Mouse (Mus musculus) frontal cortex, adult 2 months (tissue): ENCODE results near the gene Rbm46. TPM values are rescaled to one million over a fixed set of nuclear protein-coding genes. Genes with fewer than 3 reads are reported as not detected.

Experiments
- DNase-seq, 2 experiments: peaks; one replicate each; pipeline ENCODE4 v3.0.0; 2022; ENCODE audit warnings: low spot score in 1 of 2; ENCODE audit errors: extremely low spot score in 1 of 2
- polyA plus RNA-seq: library from polyadenylated mRNA; depleted of rRNA; stranded (reverse); fragments of >200 nt; gene quantifications from 2 replicates; pipeline ENCODE4 v1.2.3, GENCODE M21; 2012; rRNA removed

The Rbm46 gene
- polyA plus RNA-seq, result 0.50 and 1.0 TPM in 2 replicates

- DNase-seq, result peak; percentile 43 to 53
These were observed at the start of gene Rbm46 for GRCm38 (mm10) chr3:82876372-82876739. Gene Rbm46 (minus strand): TSS chr3:82876483.

DNA sequence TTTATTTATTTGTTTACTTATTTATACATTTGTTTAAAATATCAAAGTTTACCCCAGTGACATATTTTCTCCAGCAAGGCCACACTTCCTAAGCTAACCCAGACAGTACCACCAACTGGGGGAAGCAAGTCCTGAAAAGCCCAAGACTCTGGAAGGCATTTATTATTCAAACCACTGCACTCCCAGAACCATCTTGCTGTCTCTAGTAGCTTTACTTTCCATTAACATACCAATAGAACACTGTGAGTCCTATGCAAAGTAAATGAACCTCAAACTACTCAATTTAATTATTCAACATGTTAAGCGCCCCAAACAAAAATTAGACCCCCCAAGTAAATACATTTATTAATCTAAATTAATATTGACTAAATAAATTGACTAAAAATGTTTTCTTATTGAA lies 39.3 kb upstream of the Rbm46 start:
- DNase-seq, result no peak

DNA sequence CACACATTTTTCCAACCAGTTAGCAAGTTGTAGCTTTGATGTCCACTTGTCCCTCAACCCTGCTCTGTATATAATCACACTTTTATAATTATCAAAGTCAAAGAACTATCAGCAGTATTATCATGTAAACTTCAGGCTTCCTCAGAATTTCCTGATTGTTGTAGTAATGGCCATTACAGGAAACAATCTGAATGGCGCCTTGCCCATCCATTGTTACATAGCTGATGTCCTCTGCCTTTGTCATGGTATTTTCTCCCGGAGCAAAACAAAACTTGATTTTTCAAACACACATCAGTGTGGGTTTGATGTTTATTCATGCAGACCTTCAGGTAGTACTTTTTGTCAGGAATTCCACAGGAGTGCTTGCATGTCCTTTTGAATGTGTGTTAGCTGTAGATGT lies 32.4 kb upstream of the Rbm46 start:
- DNase-seq, result no peak

DNA sequence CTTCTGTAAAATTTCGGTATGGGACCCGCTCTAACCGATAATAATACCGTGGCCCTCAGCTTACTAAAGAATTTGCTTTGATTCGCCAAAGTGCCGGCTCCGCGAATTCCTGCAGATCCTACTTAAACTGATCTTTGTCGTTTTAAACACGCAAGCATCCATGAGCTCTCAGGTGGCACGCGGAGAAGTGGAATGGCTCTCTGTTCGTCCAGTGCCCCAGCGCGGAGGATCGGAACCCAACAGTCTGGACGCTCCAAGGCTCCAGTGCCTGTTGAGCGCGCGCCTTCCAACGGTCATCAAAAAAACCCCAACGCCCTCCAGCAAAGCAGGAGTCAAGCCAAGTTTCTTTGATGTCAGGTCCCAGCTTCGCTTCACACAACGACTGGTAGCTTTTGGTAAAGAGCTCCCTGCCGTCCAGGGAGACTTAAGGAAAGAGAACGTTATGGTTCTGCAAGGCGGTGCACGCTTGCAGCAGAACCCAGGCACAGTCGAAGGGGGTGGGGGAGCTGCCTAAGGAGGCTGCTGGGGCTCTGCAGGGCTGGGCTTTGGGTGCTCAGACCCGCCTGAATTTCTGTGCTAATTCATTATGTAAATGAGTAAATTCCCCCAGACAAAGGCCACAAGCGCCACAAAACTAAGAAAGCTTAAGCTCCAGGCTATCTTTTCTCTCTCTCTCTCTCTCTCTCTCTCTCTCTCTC lies 28.1 kb upstream of the Rbm46 start:
- DNase-seq, result no peak

- DNase-seq, result no peak
These were observed 27.4 kb upstream of the Rbm46 start, which contains the start of gene Lrat for GRCm38 (mm10) chr3:82903613-82904205. Gene Lrat (minus strand): TSS chr3:82903973.

DNA sequence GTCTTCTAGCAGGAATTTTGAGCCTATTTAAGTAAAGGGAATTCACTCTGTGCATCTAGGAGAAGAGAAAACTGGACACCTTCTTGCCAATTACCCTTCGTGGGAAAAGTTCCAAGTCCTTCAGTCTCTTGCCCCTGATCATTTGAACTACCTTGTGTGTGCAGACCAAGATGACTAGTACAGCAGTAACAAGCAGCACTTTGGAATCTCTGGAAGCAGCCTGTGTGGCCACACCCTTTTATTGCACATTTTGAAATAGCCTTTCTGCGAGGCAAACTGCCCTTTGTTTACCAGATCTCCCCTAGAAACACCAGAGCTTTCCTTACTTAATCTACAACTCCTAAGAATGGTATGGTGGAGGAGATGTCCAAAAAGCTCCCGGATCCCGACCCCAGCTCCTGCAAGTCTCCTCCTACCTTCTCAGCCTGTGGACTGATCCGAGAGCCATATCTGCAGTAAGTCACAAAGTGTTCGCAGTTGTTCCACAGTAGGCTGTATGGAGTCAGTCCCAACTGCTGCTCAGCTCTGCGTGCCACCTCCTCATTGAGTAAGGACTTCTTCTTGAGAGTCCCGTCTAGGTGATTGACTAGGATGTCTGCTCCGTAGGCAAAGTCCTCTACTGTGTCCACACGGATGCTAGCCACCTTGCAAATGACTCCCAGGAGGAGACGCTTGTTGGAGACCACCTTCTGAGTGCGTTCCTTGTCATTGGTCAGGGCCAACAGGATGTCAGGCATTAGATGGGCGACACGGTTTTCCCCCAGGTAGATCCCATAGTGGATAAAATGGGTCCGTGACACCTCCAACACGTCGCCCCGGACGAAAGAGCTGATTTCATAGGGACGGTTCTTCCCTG lies 26.7 kb upstream of the Rbm46 start:
- DNase-seq, result no peak

- DNase-seq, result no peak
These were observed 12.6 kb upstream of the Rbm46 start for GRCm38 (mm10) chr3:82888842-82889241.

GRCm38 (mm10) chr3:82877258-82877657 lies 975 bp upstream of the Rbm46 start:
- DNase-seq, result peak in 1 of 2 experiments; percentile 70

DNA sequence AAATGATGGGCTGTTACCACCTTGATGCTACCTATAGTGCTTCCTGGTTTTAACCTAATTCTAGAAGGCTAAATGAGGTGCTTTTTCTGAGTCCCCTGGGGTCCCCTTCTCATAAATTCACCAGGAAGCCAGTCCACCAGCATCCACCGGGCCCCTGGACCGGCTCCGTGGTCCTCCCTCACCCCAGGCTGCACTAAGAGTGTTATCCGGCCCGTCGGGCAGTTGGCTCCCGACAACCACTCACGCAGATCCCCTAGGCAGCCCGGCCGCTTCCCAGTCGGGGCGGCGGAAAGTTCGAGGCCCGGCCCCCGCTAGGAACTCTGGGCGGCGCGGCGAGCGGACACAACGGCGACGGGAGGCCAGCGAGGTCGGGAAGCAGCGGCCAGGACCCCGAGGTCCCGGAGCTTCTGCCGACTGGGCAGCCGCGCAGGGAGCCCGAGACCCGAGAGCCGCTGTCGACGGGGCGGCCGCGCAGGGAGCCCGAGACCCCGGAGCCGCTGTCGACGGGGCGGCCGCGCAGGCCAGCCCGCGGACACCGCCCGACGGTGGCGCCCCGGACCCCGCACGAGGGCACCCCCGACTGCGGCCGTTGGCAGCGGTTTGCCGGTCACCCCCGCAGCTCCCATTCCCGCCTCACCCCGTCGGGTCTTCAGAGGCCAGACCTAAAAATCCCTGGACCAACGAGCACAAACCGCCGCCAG lies 462 bp downstream of the Rbm46 start:
- no peak for DNase-seq

DNA sequence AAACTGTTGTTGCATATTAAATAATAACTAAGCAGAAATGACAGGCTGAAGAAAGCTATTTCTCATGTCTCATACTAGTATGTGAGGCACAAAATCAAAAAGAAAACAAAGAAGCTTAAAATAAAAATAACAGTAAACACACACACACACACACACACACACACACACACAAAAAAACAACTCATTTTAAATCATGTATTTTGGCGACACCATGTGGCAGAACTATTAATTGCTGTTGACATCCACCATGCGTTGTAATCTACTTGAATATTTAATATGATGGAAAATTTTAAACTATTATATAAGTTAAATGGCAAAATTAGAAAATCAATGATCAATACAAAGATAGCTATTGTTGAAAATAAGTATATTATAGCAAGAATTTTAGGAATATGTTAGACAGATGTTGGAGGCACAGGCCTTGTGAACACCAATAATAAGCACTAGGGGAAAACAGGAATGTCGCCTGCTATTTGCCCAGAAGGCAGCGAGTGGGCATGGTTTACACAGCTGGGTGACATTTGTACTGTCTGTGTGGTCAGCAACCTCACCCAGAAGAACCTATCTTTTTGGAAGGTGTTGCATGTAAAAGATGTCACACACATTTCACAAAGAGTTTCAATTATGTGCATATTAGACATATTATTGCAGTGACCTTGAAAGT lies 18.7 kb downstream of the Rbm46 start:
- peak in 1 of 2 experiments; percentile 70 for DNase-seq

DNA sequence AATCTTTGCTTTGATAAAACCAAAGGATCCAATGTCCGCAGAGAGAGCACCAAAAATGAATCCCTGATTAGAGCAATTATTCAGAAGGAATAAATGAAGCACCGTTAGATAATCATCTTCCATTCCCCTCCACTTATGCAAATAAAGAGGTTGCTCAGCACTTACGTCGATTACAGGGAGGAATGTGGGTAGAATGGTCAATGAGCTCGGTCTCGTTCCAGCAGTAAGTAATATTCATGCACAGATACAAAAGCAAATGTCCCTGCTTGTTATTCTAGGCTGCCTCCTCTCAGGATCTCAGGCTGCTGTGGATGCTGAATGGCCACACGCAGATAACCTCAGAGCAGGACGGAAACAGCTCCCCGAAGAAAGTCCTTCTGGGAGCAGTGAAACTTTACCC lies 51.1 kb downstream of the Rbm46 start:
- DNase-seq, result no peak

GRCm38 (mm10) chr3:82811851-82812250 lies 64.4 kb downstream of the Rbm46 start:
- no peak for DNase-seq

DNA sequence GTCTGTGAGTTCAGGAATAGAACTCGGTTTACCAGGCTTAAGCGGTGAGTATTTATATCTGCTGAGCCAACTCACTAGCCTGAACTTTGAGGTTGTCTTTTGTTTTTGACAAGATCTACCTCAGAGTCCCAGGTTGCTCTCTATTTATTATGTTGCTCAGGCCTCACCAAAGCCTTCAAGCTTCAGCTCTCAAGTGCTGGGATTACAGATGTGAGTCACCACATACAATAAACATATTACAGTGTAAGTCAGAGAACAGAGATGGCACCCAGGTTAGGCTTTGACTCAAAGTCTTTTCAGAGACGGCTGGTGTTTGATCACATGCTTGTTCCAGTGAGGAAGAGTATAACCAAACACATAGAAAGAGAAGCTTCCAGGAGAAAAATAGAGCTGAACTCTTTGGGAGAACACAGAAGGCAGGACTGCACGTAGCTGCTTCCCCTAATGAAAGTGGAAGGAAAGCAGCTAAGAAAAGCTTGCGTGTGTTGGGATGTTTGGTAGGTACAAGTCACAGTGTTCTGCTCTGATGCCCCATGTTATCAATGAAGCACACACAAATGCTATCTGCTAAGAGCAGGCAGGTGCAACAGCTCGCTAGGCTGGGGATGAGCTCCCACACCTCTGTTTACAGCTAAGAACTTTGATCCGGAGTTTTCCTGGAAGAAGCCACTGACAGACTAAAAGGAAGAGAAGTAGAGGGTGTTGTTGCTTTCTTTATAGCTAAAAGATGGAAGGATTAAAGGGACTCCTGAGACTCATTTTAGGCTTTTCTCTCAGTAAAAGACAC lies 65.8 kb downstream of the Rbm46 start:
- DNase-seq, result no peak

GRCm38 (mm10) chr3:82809769-82810168 lies 66.5 kb downstream of the Rbm46 start:
- DNase-seq, result no peak

DNA sequence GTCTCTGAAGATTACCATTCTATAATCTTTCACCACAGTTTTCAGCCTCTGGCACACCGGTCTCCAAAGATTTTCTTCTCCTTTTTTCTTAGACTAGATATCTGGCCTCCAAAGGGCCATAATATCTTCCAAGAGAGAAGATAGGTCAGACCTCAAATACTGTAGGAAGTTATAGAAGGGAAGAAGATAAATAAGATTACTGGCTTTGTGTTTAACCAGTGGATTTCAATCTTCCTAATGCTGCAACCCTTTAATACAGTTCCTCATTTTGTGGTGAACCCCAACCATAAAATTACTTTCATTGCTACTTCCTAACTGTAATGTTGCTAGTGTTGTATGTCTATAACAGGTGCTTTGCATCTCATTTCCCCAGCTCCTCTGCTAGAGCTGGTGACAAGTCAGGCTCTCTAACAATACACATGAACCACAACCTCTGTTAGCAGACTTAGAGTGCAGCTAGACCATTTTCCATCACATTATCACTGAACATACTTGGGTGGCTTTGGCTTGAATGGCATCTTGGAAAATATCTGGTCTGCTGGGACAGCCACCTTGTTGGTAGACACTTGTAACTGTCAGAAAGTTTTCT lies 67.9 kb downstream of the Rbm46 start:
- DNase-seq, result no peak

DNA sequence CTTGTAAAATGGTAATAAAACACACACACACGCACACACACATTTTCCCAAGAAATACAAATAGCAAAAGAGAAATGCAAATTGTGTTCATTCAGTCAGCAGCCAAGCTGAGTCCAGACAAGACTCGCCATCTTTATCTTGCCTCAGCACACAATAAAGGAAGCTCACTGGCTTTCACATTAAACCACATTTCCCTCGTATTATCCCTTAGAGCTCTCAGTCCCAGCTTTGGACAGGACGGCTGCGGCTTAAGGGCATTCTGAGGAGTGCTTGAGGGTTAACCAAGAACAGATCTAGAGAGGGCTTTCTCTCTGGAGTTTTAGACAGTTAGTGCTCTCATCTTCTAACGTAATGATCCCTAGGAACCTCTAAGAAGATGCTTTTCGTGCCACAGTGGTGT lies 71.0 kb downstream of the Rbm46 start:
- no peak for DNase-seq

DNA sequence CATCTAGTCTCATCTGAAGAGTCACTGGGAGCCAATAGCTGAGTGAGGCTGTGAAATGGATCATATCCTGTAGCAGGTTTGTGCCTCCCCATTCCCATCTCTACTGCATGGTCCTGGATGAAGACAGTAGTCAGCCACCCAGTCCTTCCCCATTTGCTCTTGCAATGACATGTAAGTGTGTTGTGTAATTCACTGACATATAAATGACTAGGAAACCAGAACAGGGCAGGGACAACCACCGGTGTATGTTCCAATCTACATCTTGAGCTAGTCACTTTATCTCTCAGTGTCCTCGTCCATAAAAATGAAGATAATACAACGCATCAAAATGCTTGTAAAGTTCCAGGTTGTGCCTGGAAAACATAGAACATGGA lies 75.8 kb downstream of the Rbm46 start:
- no peak for DNase-seq

DNA sequence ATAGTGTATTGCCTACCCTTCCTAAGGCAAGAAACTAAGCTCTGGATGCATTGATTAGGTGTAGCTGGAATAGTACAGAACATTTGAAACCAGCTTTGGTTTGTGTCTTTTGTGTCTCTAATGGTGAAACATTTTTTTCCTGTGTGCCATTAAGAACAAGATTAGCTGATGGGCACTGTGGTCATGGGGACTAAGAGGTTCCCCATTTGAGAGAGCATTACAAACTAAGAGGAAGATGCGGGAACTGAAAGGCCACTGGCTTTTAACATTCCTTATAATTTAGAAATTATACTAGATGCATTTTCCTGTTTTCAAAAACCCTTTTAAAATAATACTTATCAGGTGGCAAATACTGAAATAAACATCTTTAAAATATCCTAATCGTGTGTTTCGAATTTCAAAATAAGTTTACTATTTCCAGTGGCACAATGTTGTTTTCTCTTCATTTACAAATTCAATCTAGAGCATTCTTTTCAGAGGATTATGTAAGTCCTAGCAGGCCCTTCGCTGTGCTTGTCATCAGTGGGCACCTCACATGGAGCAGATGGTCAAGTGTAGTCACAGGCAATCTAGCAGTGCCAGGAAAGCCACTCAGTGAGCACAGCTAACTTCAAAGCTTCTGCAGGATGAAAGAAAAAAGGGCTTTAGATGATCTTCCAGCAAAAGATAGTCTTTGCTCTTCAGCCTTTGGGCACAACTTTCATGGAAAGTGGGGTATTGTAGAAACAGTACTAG lies 76.4 kb downstream of the Rbm46 start:
- DNase-seq, result peak; percentile 4 to 38

- DNase-seq, result no peak
These were observed 82.6 kb downstream of the Rbm46 start for GRCm38 (mm10) chr3:82793656-82794055.
